ENCODE assay signal across 8 mouse cellular contexts in the genomic region with DNA sequence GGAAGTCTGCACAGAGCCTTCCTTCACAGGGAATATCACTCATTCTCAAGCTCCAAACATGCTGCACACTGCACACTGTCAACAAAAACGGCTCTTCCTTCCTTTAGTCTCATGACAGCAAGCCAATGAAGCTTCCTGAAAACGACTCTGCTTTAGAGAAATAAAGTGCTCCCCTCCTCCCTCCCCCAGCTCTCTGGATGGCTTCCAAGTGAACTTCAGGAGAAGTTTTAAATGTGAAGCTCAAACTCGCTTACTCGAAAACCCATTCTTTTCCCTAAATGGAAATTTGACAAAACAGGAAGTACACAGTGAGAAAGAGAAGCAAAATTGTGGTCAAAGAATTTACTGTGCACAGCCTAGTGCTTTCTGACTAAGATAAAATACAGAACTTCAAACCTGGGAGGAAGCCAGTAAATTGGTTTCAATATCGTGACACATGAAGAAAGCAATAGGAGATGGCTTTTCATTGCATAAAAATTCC. TPM values are rescaled to one million over a fixed set of nuclear protein-coding genes. Genes with fewer than 3 reads are reported as not detected.
A peak's percentile ranks its signal among the peaks of the same experiment; 100 is the strongest.
DNase-seq lines count a peak whose midpoint lies in the region; ATAC-seq and TF ChIP-seq lines count a peak whose summit lies in the region.

No protein-coding gene starts in this region.

- peak; percentile 19; the same call in 1 of the 2 replicates for TF ChIP-seq POLR2A in CH12.LX (IDR thresholded peaks at IDR 0.05; ENCODE audit: low read depth, low read length)

- peak; percentile 75 for TF ChIP-seq EP300 in CH12.LX (IDR thresholded peaks at IDR 0.05; ENCODE audit: low read length)

- TF ChIP-seq RAD21 in CH12.LX (IDR thresholded peaks at IDR 0.05; ENCODE audit: low read depth, low read length) = no peak

- peak overlapping the region; percentile 63 for H3K4me2 ChIP-seq in CH12.LX (ENCODE audit: insufficient read depth, low read depth, poor library complexity, severe bottlenecking)

- dilution Hi-C loops in CH12.LX (cut with MboI; ENCODE audit: extremely low pct_ligation_motif_present, extremely low pct_unique_long_range_greater_than_20kb, low sequenced_read_pairs) = no loop called here

- H3K36me3 ChIP-seq in CH12.LX (replicated peaks in 1 of 2; ENCODE audit: control insufficient read depth in 1 of 2, insufficient read depth in 1 of 2, low read length in 1 of 2) = peaks cover 26 to 63% of the 10 kb centered on the region in 2 experiments

- in situ Hi-C loops in CH12.LX (cut with MboI; ENCODE audit: low pct_ligation_motif_present, low pct_unique_long_range_greater_than_20kb, low sequenced_read_pairs) = no loop called here

- H3K4me1 ChIP-seq in CH12.LX (ENCODE audit: control insufficient read depth in 1 of 2, insufficient read depth in 2 of 2) = peaks cover 6 to 22% of the 10 kb centered on the region in 2 experiments

- TF ChIP-seq CTCF in CH12.LX (conservative IDR thresholded peaks at IDR 0.05 in 1 of 2, IDR thresholded peaks at IDR 0.05 in 1 of 2; ENCODE audit: low read depth in 2 of 2, low read length in 2 of 2) = no peak

- H3K27ac ChIP-seq in CH12.LX (ENCODE audit: insufficient read depth, low read depth) = peak overlapping the region; percentile 83

- H3K9me3 ChIP-seq in CH12.LX (replicated peaks; ENCODE audit: low read length) = no peaks in the 10 kb centered on the region

- DNase-seq in gastrocnemius, adult 18-20 months (ENCODE audit: low spot score) = peak; percentile 46
- DNase-seq in gastrocnemius, postnatal 25 days = no peak
- DNase-seq in CH12.LX (ENCODE audit: extremely low read depth) = peak; percentile 70
- DNase-seq in heart, adult 9 months (ENCODE audit: low spot score in 2 of 2) = peak; percentile 43 to 70
- peak; percentile 84 to 87 for DNase-seq in kidney, postnatal 36 days
- DNase-seq in embryo, embryonic 11 days = no peak
- no peak for DNase-seq in cerebellum, postnatal 4 days (ENCODE audit: low spot score in 2 of 2)

- H3K27me3 ChIP-seq in CH12.LX (replicated peaks) = no peaks in the 10 kb centered on the region

- peak; percentile 55 for ATAC-seq in megakaryocyte-erythroid progenitor cell, adult 5-6 weeks (replicated peaks; ENCODE audit: low FRiP score, low TSS enrichment, poor library complexity, severe bottlenecking)

- H3K9ac ChIP-seq in CH12.LX (ENCODE audit: insufficient read depth, low read depth) = peak overlapping the region; percentile 35; the same call in 1 of the 2 replicates

- no peak overlapping the region for H3K4me3 ChIP-seq in CH12.LX (replicated peaks in 1 of 3; ENCODE audit: low read depth in 2 of 3, low read length in 2 of 3, poor library complexity in 1 of 3)

- no peaks in the 10 kb centered on the region for H3K79me2 ChIP-seq in CH12.LX (replicated peaks; ENCODE audit: control insufficient read depth, extremely low read depth, insufficient read depth, poor library complexity, severe bottlenecking)

TF ChIP-seq in CH12.LX, 34 proteins besides CTCF, POLR2A, EP300 and RAD21:
- no peak for TF ChIP-seq JUN (IDR thresholded peaks at IDR 0.05; ENCODE audit: insufficient read depth, low read depth, low read length)
- no peak for TF ChIP-seq USF1 (IDR thresholded peaks at IDR 0.05; ENCODE audit: low read depth, low read length)
- no peak for TF ChIP-seq ZMIZ1 (IDR thresholded peaks at IDR 0.05; ENCODE audit: low read depth, low read length)
- TF ChIP-seq ETS1 (conservative IDR thresholded peaks at IDR 0.05; ENCODE audit: low read depth, low read length) = peak; percentile 58; the same call in 1 of the 2 replicates
- TF ChIP-seq NRF1 (IDR thresholded peaks at IDR 0.05; ENCODE audit: low read depth, low read length) = no peak
- no peak for TF ChIP-seq MEF2A (IDR thresholded peaks at IDR 0.05; ENCODE audit: borderline replicate concordance, low read depth, low read length)
- peak; percentile 54 for TF ChIP-seq MXI1 (IDR thresholded peaks at IDR 0.05; ENCODE audit: low read depth, low read length)
- TF ChIP-seq PAX5 (IDR thresholded peaks at IDR 0.05; ENCODE audit: low read length) = no peak
- peak; percentile 80 for TF ChIP-seq SIN3A (IDR thresholded peaks at IDR 0.05; ENCODE audit: low read length)
- peak; percentile 83 for TF ChIP-seq IRF4 (IDR thresholded peaks at IDR 0.05; ENCODE audit: low read depth, low read length)
- 0 out of 2 replicates have a peak, but pooled peaks have one; percentile 59 for TF ChIP-seq TBP (conservative IDR thresholded peaks at IDR 0.05; ENCODE audit: low read depth, low read length)
- peak; percentile 35; the same call in 1 of the 2 replicates for TF ChIP-seq TCF12 (IDR thresholded peaks at IDR 0.05; ENCODE audit: low read depth, low read length)
- TF ChIP-seq HCFC1 (IDR thresholded peaks at IDR 0.05; ENCODE audit: low read depth, low read length) = no peak
- 0 out of 2 replicates have a peak, but pooled peaks have one; percentile 13 for TF ChIP-seq MAX (IDR thresholded peaks at IDR 0.05; ENCODE audit: low read length)
- TF ChIP-seq KAT2A (IDR thresholded peaks at IDR 0.05; ENCODE audit: insufficient replicate concordance, low read length) = no peak
- TF ChIP-seq MAZ (IDR thresholded peaks at IDR 0.05; ENCODE audit: low read depth, low read length) = no peak
- TF ChIP-seq POLR2AphosphoS2 (IDR thresholded peaks at IDR 0.05; ENCODE audit: low read depth, low read length) = no peak
- no peak for TF ChIP-seq USF2 (conservative IDR thresholded peaks at IDR 0.05; ENCODE audit: low read depth, low read length)
- peak; percentile 80 for TF ChIP-seq BHLHE40 (IDR thresholded peaks at IDR 0.05; ENCODE audit: low read depth, low read length)
- TF ChIP-seq E2F4 (IDR thresholded peaks at IDR 0.05; ENCODE audit: insufficient replicate concordance, low read depth, low read length) = no peak
- no peak for TF ChIP-seq UBTF (IDR thresholded peaks at IDR 0.05; ENCODE audit: low read depth, low read length)
- no peak for TF ChIP-seq ZC3H11A (IDR thresholded peaks at IDR 0.05; ENCODE audit: low read depth, low read length)
- no peak for TF ChIP-seq NELFE (IDR thresholded peaks at IDR 0.05; ENCODE audit: low read depth, low read length)
- no peak for TF ChIP-seq ZKSCAN1 (IDR thresholded peaks at IDR 0.05; ENCODE audit: borderline replicate concordance, low read depth, low read length)
- no peak for TF ChIP-seq ZNF384 (IDR thresholded peaks at IDR 0.05; ENCODE audit: low read depth, low read length)
- peak; percentile 70 for TF ChIP-seq ELF1 (IDR thresholded peaks at IDR 0.05; ENCODE audit: low read depth, low read length)
- TF ChIP-seq SMC3 (IDR thresholded peaks at IDR 0.05; ENCODE audit: low read depth, low read length) = no peak
- TF ChIP-seq CHD1 (IDR thresholded peaks at IDR 0.05; ENCODE audit: low read depth, low read length) = no peak
- TF ChIP-seq CHD2 (IDR thresholded peaks at IDR 0.05; ENCODE audit: low read length) = peak; percentile 21; the same call in 1 of the 2 replicates
- TF ChIP-seq RCOR1 (conservative IDR thresholded peaks at IDR 0.05; ENCODE audit: low read depth, low read length) = peak; percentile 68; the same call in 1 of the 2 replicates
- TF ChIP-seq MAFK (IDR thresholded peaks at IDR 0.05; ENCODE audit: insufficient replicate concordance, low read length) = 0 out of 2 replicates have a peak, but pooled peaks have one; percentile 17
- peak; percentile 35; the same call in 1 of the 2 replicates for TF ChIP-seq MYC (IDR thresholded peaks at IDR 0.05; ENCODE audit: low read depth, low read length)
- TF ChIP-seq JUND (conservative IDR thresholded peaks at IDR 0.05; ENCODE audit: low read depth, low read length) = no peak
- TF ChIP-seq GABPA (IDR thresholded peaks at IDR 0.05; ENCODE audit: insufficient replicate concordance, low read depth, low read length) = no peak

RNA-seq across cellular contexts. Expression of a gene that starts 16.3 kb away (rescaled TPM):
- 1 to 10 TPM; 8.9 to 9.0 TPM for total RNA-seq in gastrocnemius, adult 18-20 months (2021)
- 1 to 10 TPM; 7.8 to 8.1 TPM for total RNA-seq in gastrocnemius, postnatal 25 days (2021)
- 9.7 and 10.7 TPM in 2 replicates for total RNA-seq in CH12.LX (2012; rRNA removed)
- total RNA-seq in CH12.LX (2014; rRNA removed) = 8.0 and 8.8 TPM in 2 replicates
- 20.8 and 22.4 TPM in 2 replicates for polyA plus RNA-seq in CH12.LX (2012; ENCODE audit: insufficient read length, low read depth)
- 23.4 and 36.3 TPM in 2 replicates for total RNA-seq in megakaryocyte-erythroid progenitor cell, adult 5-6 weeks (2014; fragmentation: Nextera tagmentation)
- total RNA-seq in megakaryocyte-erythroid progenitor cell, adult 5-6 weeks (2017) = 58.0 and 58.9 TPM in 2 replicates

RNA-seq across cellular contexts. Expression of a gene that starts 25.0 kb away (rescaled TPM):
- total RNA-seq in gastrocnemius, adult 18-20 months (2021) = 100 to 1,000 TPM; 267 to 285 TPM
- 100 to 1,000 TPM; 326 to 347 TPM for total RNA-seq in gastrocnemius, postnatal 25 days (2021)
- total RNA-seq in CH12.LX (2012; rRNA removed) = 271 and 341 TPM in 2 replicates
- 538 and 617 TPM in 2 replicates for total RNA-seq in CH12.LX (2014; rRNA removed)
- polyA plus RNA-seq in CH12.LX (2012; ENCODE audit: insufficient read length, low read depth) = 355 and 362 TPM in 2 replicates
- 335 and 399 TPM in 2 replicates for total RNA-seq in megakaryocyte-erythroid progenitor cell, adult 5-6 weeks (2014; fragmentation: Nextera tagmentation)
- 428 and 450 TPM in 2 replicates for total RNA-seq in megakaryocyte-erythroid progenitor cell, adult 5-6 weeks (2017)

Comparison
In these comparisons a context has a peak if more than half of its experiments do, and no peak if none do; other contexts are left out.
1. DNase-seq: peak in gastrocnemius, adult 18-20 months (single experiment), CH12.LX (single experiment), heart, adult 9 months (2 of 2) and kidney, postnatal 36 days (2 of 2); none in gastrocnemius, postnatal 25 days (single experiment), embryo, embryonic 11 days (single experiment) and cerebellum, postnatal 4 days (0 of 2).